Mouse (Mus musculus): ENCODE data around the gene Nav3. TPM values are rescaled to one million over a fixed set of nuclear protein-coding genes. Genes with fewer than 3 reads are reported as not detected.
"Not testable (repeated sequence)": the region's sequence is repeated elsewhere in the genome, so short reads cannot be mapped to it uniquely, and the experiment has no call there.

Nav3 gene
- polyA plus RNA-seq, 1 experiment from 2014 or later: 1.6 TPM

DNA sequence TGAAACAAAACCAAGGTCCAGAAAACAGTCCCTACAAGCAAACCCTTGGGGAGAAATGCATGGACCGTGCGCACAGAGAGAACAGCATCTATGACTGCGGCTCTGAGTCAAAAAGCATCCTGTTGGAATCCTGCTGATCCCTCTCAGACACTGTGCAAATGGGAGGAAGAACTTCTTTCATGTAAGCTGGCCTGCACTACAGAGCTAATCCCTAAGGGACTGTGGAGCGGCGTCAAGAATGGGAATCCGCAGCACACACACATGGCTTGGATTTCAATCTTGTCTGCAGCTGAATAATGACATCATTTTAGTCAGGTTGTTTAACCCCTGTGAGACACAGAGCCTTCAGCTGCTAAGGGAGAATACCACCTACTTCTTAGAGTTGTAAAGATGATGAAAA is 26.4 kb downstream of the Nav3 start:
- H3K27me3 ChIP-seq (replicated peaks): no peaks in the 10 kb centered on the region
- H3K9me3 ChIP-seq (replicated peaks): no peaks in the 10 kb centered on the region
- no peak overlapping the region for H3K27ac ChIP-seq (ENCODE audit: poor library complexity, severe bottlenecking)
- WGBS: 61% methylated on average over 6 of the region's 6 CpGs
- H3K36me3 ChIP-seq: no peaks in the 10 kb centered on the region
- no peak for ATAC-seq (ENCODE audit: insufficient number of reproducible peaks, low FRiP score)
- no peak overlapping the region for H3K4me2 ChIP-seq
- no peak overlapping the region for H3K4me3 ChIP-seq
- H3K9ac ChIP-seq: no peak overlapping the region
- H3K4me1 ChIP-seq (replicated peaks): 0 out of 2 replicates have a peak, but pooled peaks cover 3% of the 10 kb centered on the region

DNA sequence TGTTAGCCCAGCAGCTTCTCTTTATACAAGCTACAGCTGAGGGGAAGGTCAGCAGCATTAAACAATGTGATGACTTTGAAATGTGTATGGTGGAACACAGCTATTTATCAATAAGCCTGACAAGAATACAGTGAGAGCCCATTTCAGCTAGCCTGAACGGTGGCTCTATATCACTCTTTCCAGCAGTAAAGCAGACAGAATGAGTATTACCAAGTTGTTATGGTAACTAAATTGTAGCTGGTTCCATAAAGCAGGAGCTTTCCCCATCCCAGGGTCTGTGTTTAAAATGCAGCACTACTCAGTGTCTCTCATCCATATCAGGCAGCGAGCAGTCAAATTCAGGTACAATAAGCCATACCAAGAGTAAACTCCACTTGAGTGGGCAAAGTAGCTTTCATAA is 27.0 kb downstream of the Nav3 start:
- Histone ChIP-seq H3K4me2 (no peak overlapping the region), H3K4me3 (no peak overlapping the region), H3K9ac (no peak overlapping the region), H3K4me1 (replicated peaks) (0 out of 2 replicates have a peak, but pooled peaks cover 3% of the 10 kb centered on the region), H3K27ac (ENCODE audit: poor library complexity, severe bottlenecking) (no peak overlapping the region), H3K36me3 (no peaks in the 10 kb centered on the region), H3K27me3 (replicated peaks) (no peaks in the 10 kb centered on the region), H3K9me3 (replicated peaks) (no peaks in the 10 kb centered on the region)
- ATAC-seq (ENCODE audit: insufficient number of reproducible peaks, low FRiP score): no peak
- WGBS: 83% methylated on average over 2 of the region's 2 CpGs

DNA sequence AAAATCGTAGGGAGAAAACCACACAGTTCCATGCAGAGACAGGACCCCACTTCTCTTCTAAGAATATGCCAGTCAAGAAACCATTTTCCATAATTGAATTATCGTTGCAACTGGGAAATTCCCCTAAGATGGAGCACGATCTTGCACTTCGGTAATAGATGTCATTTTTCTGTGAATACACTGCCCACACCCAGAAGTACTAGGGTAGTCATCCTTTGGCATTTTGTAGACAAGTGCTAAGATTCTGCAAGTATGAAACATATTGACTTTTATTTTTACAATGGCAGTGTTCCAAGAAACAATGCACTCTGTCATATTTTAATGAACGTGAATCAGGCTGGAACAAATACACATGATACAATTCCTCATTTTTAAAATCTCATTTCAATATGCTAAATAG is 34.5 kb downstream of the Nav3 start:
- no peak for ATAC-seq (ENCODE audit: insufficient number of reproducible peaks, low FRiP score)

DNA sequence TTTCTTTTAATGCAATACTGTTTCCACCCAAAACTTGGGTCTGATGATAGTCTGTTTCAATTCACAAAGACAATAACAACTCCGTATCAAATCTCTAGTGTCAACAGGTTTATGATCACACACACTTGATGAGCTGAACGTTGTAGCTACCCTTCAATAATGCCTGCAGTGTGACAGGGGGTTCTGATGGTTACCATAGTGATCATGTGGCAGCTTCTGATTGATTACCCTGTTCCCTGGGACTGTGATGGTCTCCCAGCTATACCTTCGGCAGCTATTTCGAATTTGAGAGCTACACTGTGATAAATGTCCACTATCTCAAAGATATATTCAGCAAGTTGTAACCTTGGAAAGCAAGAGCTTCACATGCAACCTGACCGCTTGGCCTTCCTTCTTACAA is 39.0 kb downstream of the Nav3 start:
- H3K4me2 ChIP-seq: no peak overlapping the region
- 67% methylated on average over 5 of the region's 5 CpGs for WGBS
- no peaks in the 10 kb centered on the region for H3K27me3 ChIP-seq (replicated peaks)
- H3K27ac ChIP-seq (ENCODE audit: poor library complexity, severe bottlenecking): no peak overlapping the region
- no peak for ATAC-seq (ENCODE audit: insufficient number of reproducible peaks, low FRiP score)
- H3K9me3 ChIP-seq (replicated peaks): no peaks in the 10 kb centered on the region
- no peaks in the 10 kb centered on the region for H3K36me3 ChIP-seq
- H3K4me3 ChIP-seq: no peak overlapping the region
- no peak overlapping the region for H3K9ac ChIP-seq
- 0 out of 2 replicates have a peak, but pooled peaks cover 4% of the 10 kb centered on the region for H3K4me1 ChIP-seq (replicated peaks)

More for the DNA sequence above, 34.5 kb downstream of the Nav3 start:
- no peaks in the 10 kb centered on the region for H3K9me3 ChIP-seq (replicated peaks)
- H3K4me3 ChIP-seq: no peak overlapping the region
- no peaks in the 10 kb centered on the region for H3K36me3 ChIP-seq
- no peaks in the 10 kb centered on the region for H3K27me3 ChIP-seq (replicated peaks)
- H3K4me1 ChIP-seq (replicated peaks): 0 out of 2 replicates have a peak, but pooled peaks cover 4% of the 10 kb centered on the region
- H3K4me2 ChIP-seq: no peak overlapping the region
- no peak overlapping the region for H3K27ac ChIP-seq (ENCODE audit: poor library complexity, severe bottlenecking)
- 78% methylated on average over 5 of the region's 5 CpGs for WGBS
- H3K9ac ChIP-seq: no peak overlapping the region

DNA sequence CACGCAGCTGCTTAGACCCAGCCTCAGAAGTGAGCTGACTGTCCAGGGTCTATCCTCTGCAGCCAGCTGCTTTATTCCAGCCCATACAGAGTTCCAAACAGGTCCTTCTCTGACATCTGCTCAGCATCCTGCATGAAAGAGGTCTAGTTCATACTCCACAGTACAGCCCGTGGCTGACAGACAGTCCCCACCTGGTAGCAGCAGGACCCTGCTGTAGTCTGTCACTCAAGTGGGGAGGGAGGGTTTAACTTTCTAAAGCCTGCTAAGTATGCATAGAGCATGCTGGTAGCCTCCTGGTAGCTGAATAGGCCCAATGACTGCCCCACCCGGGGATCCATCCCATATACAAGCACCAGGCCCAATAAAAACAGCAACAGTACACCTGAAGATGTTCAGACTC is 40.4 kb downstream of the Nav3 start:
- Histone ChIP-seq H3K27ac (ENCODE audit: poor library complexity, severe bottlenecking) (no peak overlapping the region), H3K4me2 (no peak overlapping the region), H3K9ac (no peak overlapping the region), H3K4me3 (no peak overlapping the region), H3K9me3 (replicated peaks) (no peaks in the 10 kb centered on the region), H3K4me1 (replicated peaks) (no peaks in the 10 kb centered on the region), H3K36me3 (no peaks in the 10 kb centered on the region), H3K27me3 (replicated peaks) (no peaks in the 10 kb centered on the region)
- WGBS: 52% methylated on average over 3 of the region's 3 CpGs
- no peak for ATAC-seq (ENCODE audit: insufficient number of reproducible peaks, low FRiP score)

DNA sequence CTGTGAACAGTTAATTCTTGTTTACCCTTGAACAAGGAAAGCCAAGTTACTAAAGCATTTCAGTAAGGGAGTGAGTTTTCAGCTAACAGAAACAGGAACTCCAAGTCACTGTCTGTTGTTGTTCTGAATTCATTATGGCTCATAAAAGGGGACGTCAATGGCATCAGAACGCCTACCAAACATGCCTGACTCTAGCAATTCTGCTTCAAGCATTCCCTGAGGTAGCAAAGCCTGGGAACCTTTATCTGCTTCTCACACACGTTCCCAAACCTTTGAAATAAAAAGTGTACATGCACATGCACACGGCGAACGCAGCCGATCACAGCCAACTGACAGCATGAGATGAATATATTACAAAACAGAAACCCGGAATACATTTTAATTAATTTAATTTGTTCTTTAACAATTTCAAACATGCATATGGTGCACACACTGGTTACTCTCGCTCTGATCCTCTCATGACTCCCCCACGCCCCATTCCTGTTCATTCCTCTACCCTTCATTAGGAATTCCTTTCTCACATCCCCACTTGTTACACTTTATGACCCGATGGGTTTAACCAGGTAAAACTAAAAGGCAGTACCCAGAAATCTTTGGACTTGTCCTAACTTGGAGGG is 42.6 kb downstream of the Nav3 start:
- Histone ChIP-seq H3K4me2 (no peak overlapping the region), H3K27me3 (replicated peaks) (no peaks in the 10 kb centered on the region), H3K4me3 (no peak overlapping the region), H3K9ac (no peak overlapping the region), H3K9me3 (replicated peaks) (no peaks in the 10 kb centered on the region), H3K36me3 (no peaks in the 10 kb centered on the region), H3K27ac (ENCODE audit: poor library complexity, severe bottlenecking) (no peak overlapping the region), H3K4me1 (replicated peaks) (no peaks in the 10 kb centered on the region)
- ATAC-seq (ENCODE audit: insufficient number of reproducible peaks, low FRiP score): no peak
- WGBS: 85% methylated on average over 11 of the region's 11 CpGs

DNA sequence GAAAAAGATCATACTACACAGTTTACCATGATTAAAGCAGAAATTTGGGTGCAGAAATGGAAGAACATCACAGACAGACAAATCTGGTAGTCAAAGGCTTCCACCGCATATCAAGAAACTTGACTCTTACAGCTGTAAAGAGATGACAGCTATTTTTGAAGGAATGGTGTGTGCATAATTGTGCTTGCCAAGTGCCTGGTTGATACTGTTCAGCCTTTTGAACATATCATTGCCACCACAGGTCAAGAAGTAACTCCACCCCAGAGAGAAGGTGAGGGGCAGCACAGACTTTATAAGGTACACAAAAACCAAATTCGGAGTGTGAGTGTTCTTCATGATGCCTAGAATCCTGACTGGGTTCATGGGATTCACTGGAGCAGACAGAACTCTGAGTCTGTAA is 53.1 kb downstream of the Nav3 start:
- Histone ChIP-seq H3K9me3 (replicated peaks) (no peaks in the 10 kb centered on the region), H3K36me3 (no peaks in the 10 kb centered on the region), H3K27ac (ENCODE audit: poor library complexity, severe bottlenecking) (no peak overlapping the region), H3K4me2 (no peak overlapping the region), H3K4me1 (replicated peaks) (no peaks in the 10 kb centered on the region; the same call in 1 of the 2 replicates), H3K9ac (no peak overlapping the region), H3K4me3 (no peak overlapping the region), H3K27me3 (replicated peaks) (no peaks in the 10 kb centered on the region)
- no peak for ATAC-seq (ENCODE audit: insufficient number of reproducible peaks, low FRiP score)
- WGBS: 68% methylated on average over 2 of the region's 2 CpGs

DNA sequence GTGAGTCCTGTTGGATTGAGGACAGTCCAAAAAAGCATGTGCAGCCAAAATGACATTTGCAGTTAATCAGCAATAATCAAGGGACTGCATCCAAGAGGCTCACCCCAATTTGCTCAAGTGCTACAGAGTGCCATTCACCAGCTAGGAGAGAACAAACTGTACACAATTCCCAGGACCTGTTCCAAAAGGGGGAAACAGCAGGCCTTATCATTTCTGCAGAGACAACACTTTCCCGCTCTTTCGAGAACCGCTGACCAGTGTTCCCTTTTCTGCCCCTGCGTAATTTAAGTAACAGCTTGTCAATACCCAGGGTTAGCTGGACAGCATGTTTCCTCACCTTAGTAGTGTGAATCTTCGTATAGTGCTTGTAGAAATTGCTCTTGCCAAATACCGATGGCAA is 55.4 kb downstream of the Nav3 start:
- H3K36me3 ChIP-seq: no peaks in the 10 kb centered on the region
- no peak overlapping the region for H3K27ac ChIP-seq (ENCODE audit: poor library complexity, severe bottlenecking)
- ATAC-seq (ENCODE audit: insufficient number of reproducible peaks, low FRiP score): no peak
- no peaks in the 10 kb centered on the region for H3K27me3 ChIP-seq (replicated peaks)
- no peak overlapping the region for H3K4me3 ChIP-seq
- H3K9me3 ChIP-seq (replicated peaks): no peaks in the 10 kb centered on the region
- no peak overlapping the region for H3K4me2 ChIP-seq
- H3K9ac ChIP-seq: no peak overlapping the region
- no peaks in the 10 kb centered on the region; the same call in 1 of the 2 replicates for H3K4me1 ChIP-seq (replicated peaks)
- WGBS: 38% methylated on average over 6 of the region's 6 CpGs

DNA sequence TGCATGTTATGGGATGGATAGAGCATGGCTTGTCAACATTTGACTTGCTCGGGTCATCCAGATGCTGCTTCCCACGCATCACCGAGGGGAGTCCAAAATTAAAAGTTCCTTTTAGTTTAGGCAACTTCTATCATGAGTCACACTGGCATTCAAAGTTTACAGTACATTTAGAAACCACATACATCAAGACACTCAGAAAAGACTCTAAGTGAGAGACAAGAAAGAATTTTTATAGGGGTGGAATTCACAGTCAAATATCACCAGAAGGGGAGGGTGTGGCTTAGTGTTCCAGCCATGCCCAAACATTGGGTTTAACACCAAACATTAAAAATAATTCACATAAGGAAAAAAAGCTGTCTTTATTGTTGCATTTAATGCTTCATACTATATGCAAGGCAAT is 57.4 kb downstream of the Nav3 start:
- no peaks in the 10 kb centered on the region for H3K9me3 ChIP-seq (replicated peaks)
- H3K36me3 ChIP-seq: no peaks in the 10 kb centered on the region
- H3K4me3 ChIP-seq: no peak overlapping the region
- no peak overlapping the region for H3K9ac ChIP-seq
- H3K4me1 ChIP-seq (replicated peaks): no peaks in the 10 kb centered on the region; the same call in 1 of the 2 replicates
- no peak overlapping the region for H3K27ac ChIP-seq (ENCODE audit: poor library complexity, severe bottlenecking)
- no peak overlapping the region for H3K4me2 ChIP-seq
- no peak for ATAC-seq (ENCODE audit: insufficient number of reproducible peaks, low FRiP score)
- no peaks in the 10 kb centered on the region for H3K27me3 ChIP-seq (replicated peaks)
- WGBS: 89% methylated on average over 3 of the region's 3 CpGs

DNA sequence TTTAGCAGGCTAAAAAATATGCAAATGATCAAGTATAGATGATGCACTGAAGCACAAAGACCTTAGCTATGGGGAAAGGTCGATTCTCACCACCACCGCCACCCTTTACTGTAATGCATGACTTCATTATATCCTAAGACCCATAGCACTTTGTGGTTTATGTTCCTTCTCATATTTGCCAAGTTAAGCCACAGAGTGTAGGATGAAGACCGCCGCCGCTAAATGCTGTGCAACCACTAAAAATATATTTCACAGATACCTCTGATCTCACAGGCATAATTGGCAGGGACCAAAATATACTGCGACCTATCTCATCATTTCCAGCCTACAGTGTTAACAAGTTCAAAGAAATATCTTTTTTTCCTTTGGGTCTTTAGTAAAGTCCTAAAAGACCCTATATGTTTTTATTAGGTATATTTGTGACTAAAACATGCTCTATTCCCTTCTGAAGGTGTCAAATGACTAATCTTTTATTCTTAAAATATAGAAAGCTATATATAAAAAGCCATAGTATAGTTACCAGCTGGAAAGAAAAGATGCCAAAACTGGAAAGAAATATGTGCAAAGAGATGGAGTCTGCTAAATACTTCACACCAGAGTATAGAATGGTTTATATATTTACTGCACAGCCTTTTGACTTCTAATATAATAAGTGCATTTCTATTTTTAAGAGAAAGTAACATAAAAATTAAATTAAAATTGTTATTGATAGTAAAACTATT is 69.4 kb downstream of the Nav3 start:
- no peaks in the 10 kb centered on the region for H3K27me3 ChIP-seq (replicated peaks)
- no peak for ATAC-seq (ENCODE audit: insufficient number of reproducible peaks, low FRiP score)

DNA sequence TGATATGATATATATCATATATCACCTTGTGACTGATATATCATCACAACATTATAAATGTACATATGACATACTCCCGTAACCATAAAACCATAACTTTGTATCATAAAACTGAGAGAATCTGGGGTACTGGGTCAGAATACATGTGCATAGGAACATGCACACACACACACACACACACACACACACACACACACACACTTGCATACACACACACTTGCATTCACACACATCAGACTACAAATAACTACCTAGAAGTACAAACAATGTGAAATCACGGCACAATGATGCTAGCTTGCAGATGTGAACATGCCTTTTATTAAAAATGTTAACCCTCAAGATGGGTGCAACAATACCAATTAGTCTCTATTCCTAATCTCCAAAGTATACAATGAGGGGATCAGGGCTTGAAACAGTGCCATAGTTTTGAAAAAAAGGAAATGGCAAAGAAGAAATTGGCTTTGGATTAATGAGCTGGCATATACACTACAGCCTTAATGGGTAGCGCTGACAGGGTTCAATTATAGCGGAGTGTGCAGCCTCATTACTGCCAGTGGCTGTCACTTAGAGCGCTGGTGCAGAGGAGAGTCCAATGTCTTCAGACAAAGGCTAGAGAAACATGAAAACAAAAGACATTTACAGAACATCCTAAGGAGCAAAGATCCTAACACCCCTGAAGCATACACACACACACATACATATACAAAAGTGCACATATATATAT is 72.3 kb downstream of the Nav3 start:
- H3K27ac ChIP-seq (ENCODE audit: poor library complexity, severe bottlenecking); ATAC-seq (ENCODE audit: insufficient number of reproducible peaks, low FRiP score); H3K9me3 ChIP-seq (replicated peaks); H3K27me3 ChIP-seq (replicated peaks); H3K36me3 ChIP-seq; H3K4me1 ChIP-seq (replicated peaks); H3K4me3 ChIP-seq; H3K9ac ChIP-seq; H3K4me2 ChIP-seq: not testable (repeated sequence)
- WGBS: 86% methylated on average over 5 of the region's 5 CpGs

More for the DNA sequence above, 69.4 kb downstream of the Nav3 start:
- WGBS: 83% methylated on average over 6 of the region's 6 CpGs
- Histone ChIP-seq H3K9me3 (replicated peaks) (no peaks in the 10 kb centered on the region), H3K4me1 (replicated peaks) (no peaks in the 10 kb centered on the region), H3K27ac (ENCODE audit: poor library complexity, severe bottlenecking) (no peak overlapping the region), H3K36me3 (no peaks in the 10 kb centered on the region), H3K4me2 (no peak overlapping the region), H3K4me3 (no peak overlapping the region), H3K9ac (no peak overlapping the region)

All from heart, embryonic 12.5 days (tissue).